Mouse (Mus musculus) embryonic facial prominence, embryonic 14.5 days (tissue): Measurements from ENCODE around the gene Itga6. TPM values are rescaled to one million over a fixed set of nuclear protein-coding genes. Genes with fewer than 3 reads are reported as not detected.

ENCODE experiments used
- ATAC-seq: fragments of 200-750 bp; cut with Nextera tagmentation; 2 replicates; pipeline ENCODE4 v1.8.0; 2017; ENCODE audit warnings: low read depth, moderate number of reproducible peaks, moderate TSS enrichment
- DNase-seq: peaks from one replicate; pipeline ENCODE4 v3.0.0-alpha.2; 2015; ENCODE audit warnings: low spot score
- H3K27ac ChIP-seq: fragments of 300-500 bp; sonication (generic); replicated peaks from 2 replicates; pipeline ENCODE4 v1.5.1; 2014; ENCODE audit warnings: low read depth, mild to moderate bottlenecking, low read length, moderate library complexity
- H3K27me3 ChIP-seq: fragments of 300-500 bp; sonication (generic); replicated peaks from 2 replicates; pipeline ENCODE4 v1.6.1; 2014; ENCODE audit warnings: low read length; ENCODE audit not compliant: control insufficient read depth, insufficient read depth
- H3K36me3 ChIP-seq: fragments of 300-500 bp; sonication (generic); 2 replicates; pipeline ENCODE4 v1.6.1; 2014; ENCODE audit warnings: low read length, mixed read lengths; ENCODE audit not compliant: control insufficient read depth, insufficient read depth
- H3K4me1 ChIP-seq: fragments of 300-500 bp; sonication (generic); 2 replicates; pipeline ENCODE4 v1.6.1; 2014; ENCODE audit warnings: antibody characterized with exemption, low read length; ENCODE audit not compliant: control insufficient read depth, insufficient read depth
- H3K4me2 ChIP-seq: fragments of 300-500 bp; sonication (generic); 2 replicates; pipeline ENCODE4 v1.6.1; 2014; ENCODE audit warnings: low read depth, mild to moderate bottlenecking, low read length, moderate library complexity, mixed read lengths
- H3K4me3 ChIP-seq: fragments of 300-500 bp; sonication (generic); 2 replicates; pipeline ENCODE4 v1.5.1; 2014; ENCODE audit warnings: low read depth, mild to moderate bottlenecking, low read length
- H3K9ac ChIP-seq: fragments of 300-500 bp; sonication (generic); 2 replicates; pipeline ENCODE4 v1.6.1; 2014; ENCODE audit warnings: low read depth, mild to moderate bottlenecking, low read length, moderate library complexity, mixed read lengths
- H3K9me3 ChIP-seq: fragments of 300-500 bp; sonication (generic); 2 replicates; pipeline ENCODE4 v1.6.1; 2016; ENCODE audit warnings: low read length; ENCODE audit not compliant: control insufficient read depth
- WGBS: fragments of 180-500 bp; shearing (Covaris S2); extraction: QIAGEN DNeasy Blood & Tissue Kit; methylation state at CpG from one replicate; pipeline ENCODE4 v1.1.7; 2014; 5-methylcytosine and 5-hydroxymethylcytosine counted together
- polyA plus RNA-seq: library from polyadenylated mRNA; unstranded; fragments of >200 nt; fragmentation: Nextera tagmentation; extraction: Ambion mirVana; gene quantifications from 2 replicates; pipeline ENCODE4 v1.2.1, GENCODE M21; 2014

The Itga6 gene
- polyA plus RNA-seq, 1 experiment from 2014 or later = 70.4 TPM

DNA sequence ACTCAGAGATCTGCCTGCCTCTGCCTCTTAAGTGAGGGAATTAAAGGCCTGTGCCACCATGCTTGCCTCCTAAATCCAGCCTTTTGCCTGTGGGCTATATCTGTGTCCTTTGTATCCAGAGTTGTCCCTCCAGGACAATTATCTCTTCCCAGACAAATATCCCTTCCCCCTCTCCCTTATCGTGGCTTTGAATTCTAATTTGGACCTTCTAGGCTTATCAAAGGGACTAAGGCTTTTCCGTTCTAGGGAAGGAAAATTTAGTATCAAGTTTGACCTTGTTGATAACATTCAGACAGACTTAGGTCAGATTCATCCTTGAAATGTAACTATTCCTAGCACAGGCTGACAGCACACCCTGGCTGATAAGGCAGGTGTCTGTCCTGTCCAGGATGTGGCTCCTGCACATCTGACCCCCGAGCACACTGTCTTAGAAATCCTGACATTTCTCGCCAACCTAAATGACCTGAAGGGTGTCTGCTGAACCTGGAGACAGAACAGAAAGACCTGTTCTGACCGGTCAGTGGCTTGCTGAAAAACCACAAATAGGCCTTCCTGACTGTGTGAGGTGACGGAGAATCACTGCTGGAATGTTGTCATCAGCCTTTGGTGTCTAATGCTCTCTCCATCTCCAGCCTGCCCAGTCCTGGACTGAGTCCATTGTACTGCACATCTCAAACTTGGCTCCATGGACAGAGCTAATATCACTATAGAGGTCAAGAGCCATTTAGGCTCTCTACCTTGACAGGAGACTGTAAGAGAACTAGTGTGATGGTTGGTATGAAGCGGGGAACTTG, 18.3 kb upstream of the Itga6 start:
- DNase-seq = no peak
- no peak for ATAC-seq
- 83% methylated on average over 7 of the region's 7 CpGs for WGBS
- no peak overlapping the region for H3K4me2 ChIP-seq
- no peak overlapping the region for H3K9ac ChIP-seq
- no peak overlapping the region for H3K27ac ChIP-seq
- no peaks in the 10 kb centered on the region for H3K27me3 ChIP-seq
- H3K4me1 ChIP-seq = no peaks in the 10 kb centered on the region; the same call in 1 of the 2 replicates
- no peaks in the 10 kb centered on the region for H3K36me3 ChIP-seq
- no peaks in the 10 kb centered on the region for H3K9me3 ChIP-seq
- H3K4me3 ChIP-seq = no peak overlapping the region

DNA sequence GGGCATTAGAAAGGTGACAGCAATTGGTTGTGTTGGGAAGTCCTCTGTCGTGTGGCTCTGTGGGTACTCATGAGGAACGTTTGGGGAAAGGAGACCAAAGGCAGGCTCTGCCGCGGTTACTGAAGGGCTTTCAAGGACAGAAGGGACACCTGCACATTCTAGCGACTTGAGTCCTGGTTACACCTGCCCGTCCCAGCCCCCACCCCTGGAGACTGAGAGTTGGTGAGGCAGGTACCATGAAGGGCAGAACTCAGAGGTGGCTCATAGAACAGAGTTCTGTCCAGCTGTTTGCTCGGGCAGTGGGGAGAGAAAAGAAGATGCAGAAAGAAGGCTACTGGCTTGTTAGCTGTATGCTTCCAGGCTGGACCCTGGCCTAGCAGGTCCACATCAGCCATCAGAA, 17.1 kb upstream of the Itga6 start:
- DNase-seq (no peak), ATAC-seq (no peak)
- H3K9me3 ChIP-seq = no peaks in the 10 kb centered on the region

DNA sequence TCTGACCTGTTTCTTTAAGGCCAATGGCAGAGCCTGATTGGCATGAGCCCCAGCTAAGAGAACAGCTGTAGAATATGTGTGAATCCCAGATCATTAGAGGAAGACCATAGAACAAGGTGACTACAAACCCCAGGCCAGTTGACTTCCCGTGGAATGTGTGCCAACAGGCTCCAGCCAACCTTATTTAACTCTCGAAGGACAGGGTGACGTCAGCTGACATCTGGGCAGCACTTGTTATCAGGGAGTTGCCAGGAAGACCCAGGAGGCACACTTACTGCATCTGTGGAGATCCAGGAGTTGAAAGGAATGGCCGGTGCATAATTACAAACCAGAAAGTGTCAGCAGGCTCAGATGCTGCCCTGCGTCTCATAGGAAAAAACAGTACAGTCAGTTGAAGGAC, 16.6 kb upstream of the Itga6 start:
- Histone ChIP-seq H3K9ac (no peak overlapping the region), H3K27ac (no peak overlapping the region), H3K36me3 (no peaks in the 10 kb centered on the region), H3K9me3 (no peaks in the 10 kb centered on the region), H3K4me1 (no peaks in the 10 kb centered on the region; the same call in 1 of the 2 replicates), H3K4me2 (no peak overlapping the region), H3K27me3 (no peaks in the 10 kb centered on the region), H3K4me3 (no peak overlapping the region)
- 41% methylated on average over 5 of the region's 5 CpGs for WGBS
- no peak for ATAC-seq
- DNase-seq = no peak

More for the DNA sequence above, 17.1 kb upstream of the Itga6 start:
- no peak overlapping the region for H3K4me3 ChIP-seq
- H3K27ac ChIP-seq = no peak overlapping the region
- H3K36me3 ChIP-seq = no peaks in the 10 kb centered on the region
- WGBS = 84% methylated on average over 7 of the region's 7 CpGs
- no peaks in the 10 kb centered on the region for H3K27me3 ChIP-seq
- H3K4me1 ChIP-seq = no peaks in the 10 kb centered on the region; the same call in 1 of the 2 replicates
- no peak overlapping the region for H3K9ac ChIP-seq
- H3K4me2 ChIP-seq = no peak overlapping the region

DNA sequence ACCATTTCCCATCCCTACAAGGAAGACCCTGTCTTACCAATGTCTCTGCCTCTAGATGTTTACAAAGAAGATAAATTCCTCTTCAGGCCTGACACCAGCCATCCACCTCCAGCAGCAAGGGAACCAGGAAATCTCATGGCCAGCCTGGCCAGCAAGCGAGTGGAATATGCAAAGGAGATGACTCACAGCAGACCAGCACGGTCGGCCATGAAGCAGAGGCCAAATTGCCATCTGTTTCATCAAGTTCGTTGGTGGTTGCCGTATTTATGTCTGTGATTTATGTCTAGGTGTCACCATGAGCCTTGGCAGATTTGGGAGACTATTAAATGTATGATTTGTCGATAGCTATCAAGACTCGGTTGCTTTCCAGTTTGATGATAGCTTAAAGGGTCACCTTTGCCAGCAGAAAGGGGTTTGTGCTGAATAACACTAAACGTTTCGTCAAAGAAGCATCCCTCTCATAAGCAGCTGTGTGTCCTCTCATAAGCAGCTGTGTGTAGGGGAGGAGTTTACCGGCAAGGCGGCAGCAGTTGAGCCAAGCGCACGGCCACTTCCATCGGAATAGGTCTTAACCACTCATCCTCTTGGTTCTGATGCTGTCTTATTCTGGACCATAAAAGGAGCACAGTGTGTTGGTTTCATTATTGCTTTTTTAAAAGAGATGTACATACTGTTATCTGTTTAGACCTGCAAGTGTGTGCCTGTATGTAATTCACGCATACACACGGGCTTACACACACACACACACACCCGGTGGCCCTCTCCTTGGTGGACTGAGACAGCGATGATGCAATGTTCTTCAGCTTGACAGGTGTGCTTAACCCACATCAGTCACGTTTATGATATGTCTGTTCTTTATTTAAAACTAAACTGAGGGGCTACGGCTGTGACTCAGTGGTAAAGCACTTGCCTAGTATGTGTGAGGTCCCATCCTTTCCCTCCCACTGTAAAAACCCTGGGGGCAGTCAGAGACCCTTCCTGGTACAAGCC, 14.5 kb upstream of the Itga6 start:
- ATAC-seq = no peak
- WGBS = 75% methylated on average over 20 of the region's 20 CpGs
- no peak overlapping the region for H3K9ac ChIP-seq

DNA sequence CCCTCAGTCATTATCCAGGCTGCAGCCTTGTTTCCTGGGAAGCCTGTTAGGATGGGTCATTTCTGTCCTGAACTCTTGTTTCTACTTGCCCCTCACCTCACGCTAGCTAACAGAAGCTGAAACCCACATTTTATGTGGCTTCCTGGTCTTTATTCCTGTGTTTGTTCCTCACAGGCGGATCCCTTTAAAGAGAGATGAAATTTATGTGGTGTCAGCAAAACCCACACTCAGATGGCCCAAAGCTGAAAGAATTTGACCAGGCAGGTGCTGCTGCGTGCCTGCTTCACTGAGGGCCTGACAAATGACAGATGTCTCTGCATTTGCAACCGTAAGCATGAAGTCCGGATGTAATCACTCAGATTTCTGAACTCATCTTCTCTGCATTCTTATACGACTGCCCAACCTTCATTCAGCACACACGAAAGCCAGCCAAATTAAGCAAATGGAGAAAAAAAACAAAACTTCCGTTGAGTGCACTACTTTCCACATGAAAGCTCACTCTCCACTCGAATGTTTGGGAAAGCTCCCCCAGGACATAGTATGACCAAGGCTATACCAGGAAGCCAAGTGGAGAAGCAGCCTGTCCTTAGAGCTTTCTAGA, 10.5 kb upstream of the Itga6 start:
- ATAC-seq (no peak), DNase-seq (no peak)
- no peaks in the 10 kb centered on the region for H3K36me3 ChIP-seq
- H3K9me3 ChIP-seq = 0 out of 2 replicates have a peak, but pooled peaks cover 3% of the 10 kb centered on the region
- no peak overlapping the region for H3K4me2 ChIP-seq
- 46% methylated on average over 9 of the region's 9 CpGs for WGBS
- H3K4me3 ChIP-seq = no peak overlapping the region
- no peak overlapping the region for H3K9ac ChIP-seq
- no peaks in the 10 kb centered on the region for H3K27me3 ChIP-seq
- no peak overlapping the region for H3K27ac ChIP-seq
- H3K4me1 ChIP-seq = peaks cover 11% of the 10 kb centered on the region

More for the DNA sequence above, 14.5 kb upstream of the Itga6 start:
- H3K4me1 ChIP-seq = no peaks in the 10 kb centered on the region; the same call in 1 of the 2 replicates
- H3K9me3 ChIP-seq = no peaks in the 10 kb centered on the region
- no peaks in the 10 kb centered on the region for H3K36me3 ChIP-seq
- DNase-seq = no peak
- H3K27ac ChIP-seq = no peak overlapping the region
- H3K27me3 ChIP-seq = no peaks in the 10 kb centered on the region
- H3K4me3 ChIP-seq = no peak overlapping the region
- H3K4me2 ChIP-seq = no peak overlapping the region

DNA sequence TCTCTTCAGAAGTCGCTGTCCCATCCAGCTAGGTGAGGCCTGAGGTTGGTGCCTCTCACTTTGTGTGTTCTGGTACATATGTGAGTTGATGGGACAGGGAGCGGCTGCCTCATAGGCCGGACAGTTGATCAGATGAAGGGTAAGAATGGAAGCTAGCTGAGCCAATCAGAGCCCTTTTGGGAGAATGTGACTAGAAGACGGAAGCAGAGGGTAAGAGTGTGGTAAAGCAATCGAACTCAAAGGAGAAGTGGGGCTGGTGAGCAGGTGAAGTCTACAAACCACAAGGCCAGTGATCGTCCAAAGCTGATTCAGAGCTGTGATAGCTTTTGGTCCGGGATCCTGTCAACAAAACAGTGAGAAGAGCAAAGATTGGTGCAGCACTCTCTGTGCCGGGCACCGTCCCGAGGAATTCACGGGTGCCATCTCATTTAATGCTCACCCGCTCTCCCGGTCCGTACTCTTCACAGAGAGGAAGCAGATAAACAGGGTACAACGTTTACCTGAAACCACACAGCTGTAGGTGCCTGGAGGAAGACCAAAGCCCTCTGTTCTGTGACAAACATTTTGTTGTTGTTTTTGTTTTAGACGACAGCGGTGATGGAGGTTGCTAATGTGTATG, 9.8 kb upstream of the Itga6 start:
- H3K36me3 ChIP-seq = no peaks in the 10 kb centered on the region
- no peak overlapping the region for H3K4me2 ChIP-seq
- no peak overlapping the region for H3K27ac ChIP-seq
- H3K4me3 ChIP-seq = no peak overlapping the region
- 0 out of 2 replicates have a peak, but pooled peaks cover 3% of the 10 kb centered on the region for H3K9me3 ChIP-seq
- DNase-seq (no peak), ATAC-seq (no peak)
- H3K27me3 ChIP-seq = no peaks in the 10 kb centered on the region
- H3K4me1 ChIP-seq = peaks cover 11% of the 10 kb centered on the region
- 92% methylated on average over 17 of the region's 17 CpGs for WGBS
- no peak overlapping the region for H3K9ac ChIP-seq

DNA sequence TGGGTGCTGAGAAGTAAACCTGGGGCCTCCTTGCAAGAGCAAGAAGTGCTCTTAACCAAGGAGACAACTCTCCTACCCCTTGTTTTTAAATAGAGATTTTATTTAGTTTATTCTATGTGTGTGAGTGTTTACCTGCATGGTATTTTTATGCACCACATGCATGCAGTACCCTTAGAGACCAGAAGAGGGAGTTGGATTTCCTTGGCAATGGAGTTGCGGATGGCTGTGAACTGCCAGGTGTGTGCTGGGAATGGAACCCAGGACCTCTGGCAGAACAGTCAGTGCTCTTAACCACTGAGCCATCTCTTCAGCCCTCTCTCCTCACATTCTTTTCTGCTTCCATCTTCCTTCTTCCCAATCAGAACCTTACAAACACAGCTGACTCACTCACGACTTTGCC, 9.2 kb upstream of the Itga6 start:
- no peak for ATAC-seq
- no peak overlapping the region for H3K9ac ChIP-seq
- peaks cover 11% of the 10 kb centered on the region for H3K4me1 ChIP-seq
- WGBS = 99% methylated on average over 2 of the region's 2 CpGs
- H3K27ac ChIP-seq = no peak overlapping the region
- H3K27me3 ChIP-seq = no peaks in the 10 kb centered on the region
- no peak for DNase-seq
- H3K36me3 ChIP-seq = no peaks in the 10 kb centered on the region
- no peak overlapping the region for H3K4me3 ChIP-seq
- H3K9me3 ChIP-seq = 0 out of 2 replicates have a peak, but pooled peaks cover 3% of the 10 kb centered on the region
- H3K4me2 ChIP-seq = no peak overlapping the region
